Mouse (Mus musculus) MEL (cell line): Measurements from ENCODE around the gene Misp.

Source experiments
- CHD2 ChIP-seq: IDR thresholded peaks from 2 replicates; pipeline ENCODE4 v1.6.1; 2011; ENCODE audit warnings: low read length, improper control_type of control experiment
- CTCF ChIP-seq, 3 experiments: IDR thresholded peaks in 2 of 3; conservative IDR thresholded peaks in 1 of 3; 2 replicates each; pipeline ENCODE4 v1.5.1; 2011 to 2012; ENCODE audit warnings: low read length in 3 of 3, low read depth in 2 of 3, mild to moderate bottlenecking in 2 of 3, improper control_type of control experiment in 1 of 3, inconsistent platforms in 1 of 3, mixed read lengths in 1 of 3, moderate library complexity in 1 of 3; ENCODE audit not compliant: control insufficient read depth in 1 of 3, insufficient read depth in 1 of 3, poor library complexity in 1 of 3, severe bottlenecking in 1 of 3
- ELF1 ChIP-seq: IDR thresholded peaks from 2 replicates; pipeline ENCODE4 v1.6.1; 2014; ENCODE audit warnings: low read depth, mild to moderate bottlenecking, inconsistent platforms, low read length, improper control_type of control experiment, moderate library complexity
- EP300 ChIP-seq, 2 experiments: IDR thresholded peaks; 2 replicates each; pipeline ENCODE4 v1.6.1; 2011; ENCODE audit warnings: improper control_type of control experiment in 2 of 2, low read length in 2 of 2, low read depth in 1 of 2, mild to moderate bottlenecking in 1 of 2
- JUND ChIP-seq: IDR thresholded peaks from 2 replicates; pipeline ENCODE4 v1.6.1; 2011; ENCODE audit warnings: low read depth, mild to moderate bottlenecking, improper control_type of control experiment, low read length
- POLR2A ChIP-seq, 2 experiments: IDR thresholded peaks; 2 replicates each; pipeline ENCODE4 v1.6.1; 2011 to 2012; ENCODE audit warnings: low read length in 2 of 2, mild to moderate bottlenecking in 2 of 2, control low read depth in 1 of 2, improper control_type of control experiment in 1 of 2, low read depth in 1 of 2, moderate library complexity in 1 of 2; ENCODE audit not compliant: control insufficient read depth in 1 of 2, insufficient read depth in 1 of 2, poor library complexity in 1 of 2
- TAL1 ChIP-seq: IDR thresholded peaks from 2 replicates; pipeline ENCODE4 v1.6.1; 2012; ENCODE audit warnings: mild to moderate bottlenecking, inconsistent platforms, low read length, moderate library complexity, mixed read lengths
- TBP ChIP-seq: IDR thresholded peaks from 2 replicates; pipeline ENCODE4 v1.8.0; 2011; ENCODE audit warnings: low read depth, low read length, improper control_type of control experiment

- TF ChIP-seq POLR2A (IDR thresholded peaks at IDR 0.05; ENCODE audit: control insufficient read depth in 1 of 2, insufficient read depth in 1 of 2, low read depth in 1 of 2, low read length in 2 of 2, poor library complexity in 1 of 2) (no peak; a peak in 1 of 4 replicates), CTCF (IDR thresholded peaks at IDR 0.05 in 2 of 3, conservative IDR thresholded peaks at IDR 0.05 in 1 of 3; ENCODE audit: control insufficient read depth in 1 of 3, insufficient read depth in 1 of 3, low read depth in 2 of 3, low read length in 3 of 3, poor library complexity in 1 of 3, severe bottlenecking in 1 of 3) (no peak), CHD2 (no peak), TBP (no peak), TAL1 (no peak), JUND (no peak), EP300 (IDR thresholded peaks at IDR 0.05; ENCODE audit: low read depth in 1 of 2, low read length in 2 of 2) (no peak), ELF1 (no peak)
Measured at GRCm38 (mm10) chr10:79862925-79863324, 42.1 kb downstream of the Misp start.
